Mouse (Mus musculus) thymus, adult 2 months (tissue): ENCODE results near the gene Msl1. TPM values are rescaled to one million over a fixed set of nuclear protein-coding genes. Genes with fewer than 3 reads are reported as not detected.

Source experiments
- DNase-seq: peaks from one replicate; pipeline ENCODE4 v3.0.0; 2021
- H3K27ac ChIP-seq: fragments of 200-500 bp; 2 replicates; pipeline ENCODE4 v1.5.1; 2012; ENCODE audit warnings: low read length, control low read depth; ENCODE audit not compliant: control insufficient read depth, insufficient read depth
- H3K27me3 ChIP-seq: fragments of 200-500 bp; 2 replicates; pipeline ENCODE4 v1.6.1; 2012; ENCODE audit warnings: mild to moderate bottlenecking, low read length, moderate library complexity, mixed read lengths; ENCODE audit not compliant: control insufficient read depth, insufficient read depth
- H3K36me3 ChIP-seq: fragments of 200-500 bp; 2 replicates; pipeline ENCODE4 v1.6.1; 2012; ENCODE audit warnings: mild to moderate bottlenecking, low read length, moderate library complexity; ENCODE audit not compliant: control insufficient read depth, insufficient read depth
- H3K4me1 ChIP-seq: fragments of 200-500 bp; replicated peaks from 2 replicates; pipeline ENCODE4 v1.6.1; 2012; ENCODE audit warnings: low read length; ENCODE audit not compliant: control insufficient read depth, insufficient read depth
- H3K4me3 ChIP-seq: fragments of 200-500 bp; 2 replicates; pipeline ENCODE4 v1.5.1; 2012; ENCODE audit warnings: mild to moderate bottlenecking, low read length, control low read depth, moderate library complexity; ENCODE audit not compliant: control insufficient read depth, insufficient read depth
- CTCF ChIP-seq: fragments of 200-500 bp; IDR thresholded peaks from 2 replicates; pipeline ENCODE4 v1.5.1; 2012; ENCODE audit warnings: mild to moderate bottlenecking, control low read depth, low read length, moderate library complexity, borderline replicate concordance; ENCODE audit not compliant: control insufficient read depth, poor library complexity, insufficient read depth; ENCODE audit errors: extremely low read depth
- POLR2A ChIP-seq: fragments of 200-500 bp; IDR thresholded peaks from 2 replicates; pipeline ENCODE4 v1.6.1; 2012; ENCODE audit warnings: mild to moderate bottlenecking, low read length, control low read depth, moderate library complexity; ENCODE audit not compliant: control insufficient read depth, poor library complexity, insufficient read depth; ENCODE audit errors: extremely low read depth
- WGBS: fragments of 180-500 bp; shearing (Covaris S2); methylation state at CpG from one replicate; pipeline ENCODE4 v1.1.7; 2018; 5-methylcytosine and 5-hydroxymethylcytosine counted together
- polyA plus RNA-seq: library from polyadenylated mRNA; depleted of rRNA; stranded (reverse); fragments of >200 nt; gene quantifications from 2 replicates; pipeline ENCODE4 v1.2.3, GENCODE M21; 2012

Msl1 gene
- polyA plus RNA-seq, 1 experiment = 50.3 TPM

GRCm38 (mm10) chr11:98777888-98778287 is 17.4 kb upstream of the Msl1 start:
- no peak overlapping the region for H3K4me3 ChIP-seq
- DNase-seq = no peak
- TF ChIP-seq POLR2A (no peak), CTCF (no peak)
- H3K4me1 ChIP-seq = peaks cover 40% of the 10 kb centered on the region
- no peak overlapping the region for H3K27ac ChIP-seq
- no peaks in the 10 kb centered on the region for H3K36me3 ChIP-seq
- no peaks in the 10 kb centered on the region for H3K27me3 ChIP-seq

GRCm38 (mm10) chr11:98781851-98782512 is 13.3 kb upstream of the Msl1 start:
- Histone ChIP-seq H3K36me3 (no peaks in the 10 kb centered on the region), H3K27me3 (no peaks in the 10 kb centered on the region), H3K27ac (no peak overlapping the region), H3K4me3 (no peak overlapping the region), H3K4me1 (peaks cover 38% of the 10 kb centered on the region)
- 69% methylated on average over 13 of the region's 14 CpGs for WGBS
- DNase-seq = no peak
- TF ChIP-seq CTCF (no peak), POLR2A (no peak)

- no peak for DNase-seq
- no peaks in the 10 kb centered on the region for H3K36me3 ChIP-seq
- no peaks in the 10 kb centered on the region for H3K27me3 ChIP-seq
- peak overlapping the region; percentile 28; the same call in 1 of the 2 replicates for H3K27ac ChIP-seq
- TF ChIP-seq POLR2A (no peak), CTCF (no peak)
- WGBS = 10% methylated on average over 17 of the region's 17 CpGs
- H3K4me3 ChIP-seq = peak overlapping the region; percentile 45
- H3K4me1 ChIP-seq = peaks cover 36% of the 10 kb centered on the region
Measured at GRCm38 (mm10) chr11:98782651-98783235, 12.6 kb upstream of the Msl1 start.

GRCm38 (mm10) chr11:98783236-98783696 is 12.1 kb upstream of the Msl1 start:
- peak overlapping the region; percentile 28; the same call in 1 of the 2 replicates for H3K27ac ChIP-seq
- peak; percentile 81 for DNase-seq
- 1% methylated on average over 20 of the region's 20 CpGs for WGBS
- H3K4me1 ChIP-seq = peaks cover 38% of the 10 kb centered on the region
- H3K4me3 ChIP-seq = peak overlapping the region; percentile 45
- TF ChIP-seq POLR2A (no peak), CTCF (no peak)
- H3K36me3 ChIP-seq = no peaks in the 10 kb centered on the region
- H3K27me3 ChIP-seq = no peaks in the 10 kb centered on the region

- no peak for DNase-seq
- Histone ChIP-seq H3K27ac (no peak overlapping the region), H3K36me3 (no peaks in the 10 kb centered on the region), H3K27me3 (no peaks in the 10 kb centered on the region), H3K4me3 (no peak overlapping the region), H3K4me1 (peaks cover 40% of the 10 kb centered on the region)
- TF ChIP-seq CTCF (no peak), POLR2A (no peak)
- 88% methylated on average over 4 of the region's 4 CpGs for WGBS
Measured at GRCm38 (mm10) chr11:98784139-98784538, 11.2 kb upstream of the Msl1 start.

DNA sequence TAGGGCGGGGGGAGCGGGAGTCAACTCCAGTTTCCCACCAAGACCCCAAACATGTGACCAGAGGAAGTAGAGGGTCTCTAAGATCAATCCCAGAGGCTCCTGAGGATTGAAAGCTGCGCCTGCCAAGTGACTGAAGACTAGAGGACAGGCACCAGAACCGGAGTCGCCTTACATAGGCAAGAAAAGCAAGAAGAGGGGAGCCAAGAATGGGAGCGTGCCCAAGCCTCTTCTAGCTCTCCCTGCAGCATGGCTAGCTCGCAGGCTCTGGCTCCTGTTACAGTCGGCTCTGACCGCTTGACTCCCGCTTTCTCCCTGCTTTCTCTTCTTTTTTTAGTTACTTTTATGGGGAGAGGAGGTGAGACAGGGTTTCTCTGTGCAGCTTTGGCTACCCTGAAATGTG is 10.1 kb upstream of the Msl1 start:
- Histone ChIP-seq H3K4me3 (no peak overlapping the region), H3K36me3 (no peaks in the 10 kb centered on the region), H3K4me1 (peaks cover 40% of the 10 kb centered on the region), H3K27me3 (no peaks in the 10 kb centered on the region), H3K27ac (peak overlapping the region; percentile 6; the same call in 1 of the 2 replicates)
- TF ChIP-seq POLR2A (no peak), CTCF (no peak)
- no peak for DNase-seq
- WGBS = 82% methylated on average over 10 of the region's 10 CpGs
